Mouse (Mus musculus): Measurements from ENCODE around the gene F3. TPM values are rescaled to one million over a fixed set of nuclear protein-coding genes. Genes with fewer than 3 reads are reported as not detected.
A peak's percentile ranks its signal among the peaks of the same experiment; 100 is the strongest.

Gene F3
- polyA plus RNA-seq, 1 experiment = 16.8 TPM

DNA sequence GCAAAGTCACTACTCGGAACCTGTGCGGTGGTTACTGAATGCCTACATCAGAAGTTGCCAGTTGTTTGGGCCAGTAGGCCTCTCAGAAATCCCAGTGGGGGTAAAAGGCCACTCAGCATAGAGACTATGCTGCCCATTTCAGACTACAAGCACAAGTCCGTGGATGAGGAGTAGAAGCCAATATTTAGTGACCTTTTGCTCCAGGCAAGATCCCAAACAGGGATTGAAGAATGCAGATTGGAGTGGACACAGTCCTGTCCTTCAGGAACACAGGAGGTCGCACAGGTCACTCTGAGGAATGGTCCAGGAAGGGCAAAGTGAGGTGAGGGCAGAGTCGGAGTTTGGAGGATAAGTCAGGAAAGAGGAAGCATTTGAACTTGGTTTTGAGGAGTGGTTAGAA, 29.6 kb upstream of the F3 start:
- H3K36me3 ChIP-seq (ENCODE audit: control insufficient read depth, insufficient read depth, low read length) = no peaks in the 10 kb centered on the region
- no peak overlapping the region for H3K27ac ChIP-seq (ENCODE audit: insufficient read depth, low read depth, low read length)
- WGBS = 57% methylated on average over 5 of the region's 5 CpGs
- DNase-seq = peak; percentile 65
- H3K4me1 ChIP-seq (ENCODE audit: control insufficient read depth, insufficient read depth, low read length) = peaks cover 10% of the 10 kb centered on the region; the same call in 1 of the 2 replicates
- H3K4me3 ChIP-seq (ENCODE audit: insufficient read depth, low read depth, low read length) = no peak overlapping the region
- H3K27me3 ChIP-seq (replicated peaks; ENCODE audit: control insufficient read depth, insufficient read depth, low read length) = no peaks in the 10 kb centered on the region
- TF ChIP-seq POLR2A (IDR thresholded peaks at IDR 0.05; ENCODE audit: low read depth, low read length) (no peak), CTCF (conservative IDR thresholded peaks at IDR 0.05; ENCODE audit: insufficient read depth, insufficient read length, low read depth, low read length) (no peak)

- WGBS = 62% methylated on average over 7 of the region's 7 CpGs
- Histone ChIP-seq H3K36me3 (ENCODE audit: control insufficient read depth, insufficient read depth, low read length) (no peaks in the 10 kb centered on the region), H3K27me3 (replicated peaks; ENCODE audit: control insufficient read depth, insufficient read depth, low read length) (no peaks in the 10 kb centered on the region), H3K4me1 (ENCODE audit: control insufficient read depth, insufficient read depth, low read length) (peaks cover 10% of the 10 kb centered on the region; the same call in 1 of the 2 replicates), H3K4me3 (ENCODE audit: insufficient read depth, low read depth, low read length) (no peak overlapping the region), H3K27ac (ENCODE audit: insufficient read depth, low read depth, low read length) (no peak overlapping the region)
- no peak for TF ChIP-seq POLR2A (IDR thresholded peaks at IDR 0.05; ENCODE audit: low read depth, low read length)
- no peak for TF ChIP-seq CTCF (conservative IDR thresholded peaks at IDR 0.05; ENCODE audit: insufficient read depth, insufficient read length, low read depth, low read length)
- DNase-seq = no peak
These were observed 26.2 kb upstream of the F3 start for GRCm38 (mm10) chr3:121697169-121697568.

DNA sequence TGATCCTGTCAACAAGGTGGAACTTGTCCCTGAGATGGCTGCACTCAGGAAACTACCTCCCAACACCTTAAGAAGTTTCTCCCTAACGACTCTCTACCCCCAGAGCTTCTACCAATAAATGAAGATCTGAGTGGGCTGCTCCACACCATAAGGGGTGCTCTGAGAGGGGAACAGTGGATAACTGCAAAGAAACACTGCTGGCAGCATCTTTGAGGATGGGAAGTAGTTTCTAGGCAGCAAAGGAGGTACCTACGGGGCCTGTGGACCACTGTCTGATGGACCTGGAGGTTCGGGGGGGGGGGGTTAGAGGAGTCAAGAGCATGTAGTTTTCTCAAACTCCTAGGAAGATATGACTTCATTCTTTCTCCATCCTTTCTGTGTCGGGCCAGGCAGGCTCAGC, 23.9 kb upstream of the F3 start:
- Histone ChIP-seq H3K27ac (ENCODE audit: insufficient read depth, low read depth, low read length) (no peak overlapping the region), H3K27me3 (replicated peaks; ENCODE audit: control insufficient read depth, insufficient read depth, low read length) (no peaks in the 10 kb centered on the region), H3K4me3 (ENCODE audit: insufficient read depth, low read depth, low read length) (no peak overlapping the region), H3K36me3 (ENCODE audit: control insufficient read depth, insufficient read depth, low read length) (no peaks in the 10 kb centered on the region), H3K4me1 (ENCODE audit: control insufficient read depth, insufficient read depth, low read length) (no peaks in the 10 kb centered on the region)
- WGBS = 79% methylated on average over 4 of the region's 4 CpGs
- TF ChIP-seq CTCF (conservative IDR thresholded peaks at IDR 0.05; ENCODE audit: insufficient read depth, insufficient read length, low read depth, low read length) (no peak), POLR2A (IDR thresholded peaks at IDR 0.05; ENCODE audit: low read depth, low read length) (no peak)
- DNase-seq = no peak

DNA sequence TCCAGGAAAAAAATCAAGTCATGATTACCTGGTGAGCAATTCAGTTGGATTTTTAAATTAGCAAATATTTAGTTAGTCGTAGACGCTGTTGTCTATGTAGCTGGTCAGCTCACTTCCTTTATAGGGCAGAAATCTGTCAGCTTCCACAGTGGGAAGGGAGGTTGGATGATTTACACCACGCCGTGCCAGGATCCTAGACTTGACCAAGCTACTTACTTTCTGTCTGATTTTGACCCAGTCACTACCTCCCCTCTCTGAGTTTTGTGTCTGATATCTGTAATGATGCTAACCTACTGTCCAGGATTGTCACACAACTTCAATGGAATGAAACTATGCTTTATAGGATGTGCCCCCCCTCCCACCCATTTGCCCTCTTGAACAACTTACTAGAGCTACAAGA, 23.5 kb upstream of the F3 start:
- no peak for DNase-seq
- H3K27ac ChIP-seq (ENCODE audit: insufficient read depth, low read depth, low read length) = no peak overlapping the region
- no peaks in the 10 kb centered on the region for H3K36me3 ChIP-seq (ENCODE audit: control insufficient read depth, insufficient read depth, low read length)
- H3K4me3 ChIP-seq (ENCODE audit: insufficient read depth, low read depth, low read length) = no peak overlapping the region
- no peaks in the 10 kb centered on the region for H3K4me1 ChIP-seq (ENCODE audit: control insufficient read depth, insufficient read depth, low read length)
- no peaks in the 10 kb centered on the region for H3K27me3 ChIP-seq (replicated peaks; ENCODE audit: control insufficient read depth, insufficient read depth, low read length)
- 92% methylated on average over 4 of the region's 4 CpGs for WGBS
- no peak for TF ChIP-seq POLR2A (IDR thresholded peaks at IDR 0.05; ENCODE audit: low read depth, low read length)
- no peak for TF ChIP-seq CTCF (conservative IDR thresholded peaks at IDR 0.05; ENCODE audit: insufficient read depth, insufficient read length, low read depth, low read length)

- no peaks in the 10 kb centered on the region for H3K4me1 ChIP-seq (ENCODE audit: control insufficient read depth, insufficient read depth, low read length)
- TF ChIP-seq POLR2A (IDR thresholded peaks at IDR 0.05; ENCODE audit: low read depth, low read length) (no peak), CTCF (conservative IDR thresholded peaks at IDR 0.05; ENCODE audit: insufficient read depth, insufficient read length, low read depth, low read length) (no peak)
- 71% methylated on average over 8 of the region's 8 CpGs for WGBS
- H3K4me3 ChIP-seq (ENCODE audit: insufficient read depth, low read depth, low read length) = no peak overlapping the region
- H3K27ac ChIP-seq (ENCODE audit: insufficient read depth, low read depth, low read length) = no peak overlapping the region
- H3K27me3 ChIP-seq (replicated peaks; ENCODE audit: control insufficient read depth, insufficient read depth, low read length) = no peaks in the 10 kb centered on the region
- H3K36me3 ChIP-seq (ENCODE audit: control insufficient read depth, insufficient read depth, low read length) = no peaks in the 10 kb centered on the region
- no peak for DNase-seq
These were observed 22.9 kb upstream of the F3 start for GRCm38 (mm10) chr3:121700364-121700952.

DNA sequence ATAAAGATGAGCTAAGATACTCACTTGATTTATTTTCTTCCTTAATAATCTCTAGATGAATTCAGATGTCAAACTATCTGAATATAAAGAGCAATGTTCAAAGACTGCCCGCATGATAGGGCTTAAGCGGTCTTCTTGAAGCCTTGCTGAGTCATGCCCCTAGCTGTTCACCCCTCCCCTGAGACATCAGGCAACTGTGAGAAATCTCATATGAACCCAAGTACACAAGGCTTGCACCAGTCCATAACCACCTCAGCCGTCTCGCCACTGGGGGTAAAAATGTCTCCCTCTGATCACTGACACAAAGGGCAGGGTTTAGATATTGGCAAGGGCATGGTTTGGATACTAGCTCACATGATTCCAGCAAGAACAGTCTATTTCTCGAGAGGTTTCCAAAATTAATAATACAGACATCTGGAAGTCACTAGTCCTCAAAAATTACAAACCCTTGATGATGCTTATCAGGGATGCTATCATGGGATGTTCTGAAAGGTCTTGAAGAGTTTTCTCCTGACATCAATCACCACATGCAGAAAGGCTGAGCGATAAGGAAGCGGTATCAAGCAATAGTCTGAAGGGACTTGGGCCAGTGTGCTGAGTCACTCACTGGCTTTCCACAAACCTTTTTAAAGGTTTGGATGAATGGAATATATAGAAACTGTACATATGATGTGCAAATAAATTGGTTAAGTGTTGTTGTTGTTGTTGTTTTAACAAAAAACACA, 20.0 kb upstream of the F3 start:
- no peak overlapping the region for H3K27ac ChIP-seq (ENCODE audit: insufficient read depth, low read depth, low read length)
- H3K36me3 ChIP-seq (ENCODE audit: control insufficient read depth, insufficient read depth, low read length) = no peaks in the 10 kb centered on the region
- no peaks in the 10 kb centered on the region for H3K4me1 ChIP-seq (ENCODE audit: control insufficient read depth, insufficient read depth, low read length)
- no peak for TF ChIP-seq POLR2A (IDR thresholded peaks at IDR 0.05; ENCODE audit: low read depth, low read length)
- no peak for TF ChIP-seq CTCF (conservative IDR thresholded peaks at IDR 0.05; ENCODE audit: insufficient read depth, insufficient read length, low read depth, low read length)
- H3K27me3 ChIP-seq (replicated peaks; ENCODE audit: control insufficient read depth, insufficient read depth, low read length) = no peaks in the 10 kb centered on the region
- no peak for DNase-seq
- 82% methylated on average over 7 of the region's 7 CpGs for WGBS
- H3K4me3 ChIP-seq (ENCODE audit: insufficient read depth, low read depth, low read length) = no peak overlapping the region

- Histone ChIP-seq H3K4me3 (ENCODE audit: insufficient read depth, low read depth, low read length) (no peak overlapping the region), H3K36me3 (ENCODE audit: control insufficient read depth, insufficient read depth, low read length) (no peaks in the 10 kb centered on the region), H3K27ac (ENCODE audit: insufficient read depth, low read depth, low read length) (no peak overlapping the region), H3K4me1 (ENCODE audit: control insufficient read depth, insufficient read depth, low read length) (no peaks in the 10 kb centered on the region), H3K27me3 (replicated peaks; ENCODE audit: control insufficient read depth, insufficient read depth, low read length) (no peaks in the 10 kb centered on the region)
- DNase-seq = no peak
- 96% methylated on average over 3 of the region's 3 CpGs for WGBS
- TF ChIP-seq CTCF (conservative IDR thresholded peaks at IDR 0.05; ENCODE audit: insufficient read depth, insufficient read length, low read depth, low read length) = no peak
- no peak for TF ChIP-seq POLR2A (IDR thresholded peaks at IDR 0.05; ENCODE audit: low read depth, low read length)
These were observed 19.5 kb upstream of the F3 start for GRCm38 (mm10) chr3:121703880-121704243.

All from kidney, adult 2 months (tissue).